Mouse (Mus musculus): Measurements from ENCODE around the gene Nptn. TPM values are rescaled to one million over a fixed set of nuclear protein-coding genes. Genes with fewer than 3 reads are reported as not detected.
A peak's percentile ranks its signal among the peaks of the same experiment; 100 is the strongest.
"Not testable (repeated sequence)": the region's sequence is repeated elsewhere in the genome, so short reads cannot be mapped to it uniquely, and the experiment has no call there.

The Nptn gene
- total RNA-seq, 2 experiments from 2014 or later: 102 to 114 TPM

- intact Hi-C loops (cut with DNase I): loop anchor here (1.0 to 5.0 kb wide), 3 partner anchors 38 to 294 kb away; no protein-coding TSS in a partner anchor
- DNase-seq: peak; percentile 88
- no peak overlapping the region for H3K4me3 ChIP-seq
Observed at GRCm38 (mm10) chr9:58578669-58579068, 3.4 kb upstream of the Nptn start.

GRCm38 (mm10) chr9:58580453-58581195, 1.4 kb upstream of the Nptn start:
- not testable (repeated sequence) for DNase-seq, H3K4me3 ChIP-seq
- H3K27ac ChIP-seq: peak overlapping the region; percentile 98
- intact Hi-C loops (cut with DNase I): loop anchor here (5.0 kb wide), 1 partner anchor 37 kb away; no protein-coding TSS in a partner anchor
- peak; percentile 12; the same call in 1 of the 2 replicates for TF ChIP-seq CTCF (IDR thresholded peaks at IDR 0.05)

More at GRCm38 (mm10) chr9:58578669-58579068, 3.4 kb upstream of the Nptn start:
- no peak overlapping the region for H3K27ac ChIP-seq
- no peak; the same call in 1 of the 2 replicates for TF ChIP-seq CTCF (IDR thresholded peaks at IDR 0.05)

- H3K27ac ChIP-seq: peak overlapping the region; percentile 98
- TF ChIP-seq CTCF (IDR thresholded peaks at IDR 0.05): no peak
- peak overlapping the region; percentile 99 for H3K4me3 ChIP-seq
- DNase-seq: no peak
- intact Hi-C loops (cut with DNase I): loop anchor here (5.0 kb wide), 1 partner anchor 36 kb away; no protein-coding TSS in a partner anchor
Observed at GRCm38 (mm10) chr9:58581283-58581930, 633 bp upstream of the Nptn start.

GRCm38 (mm10) chr9:58582581-58583266, 684 bp downstream of the Nptn start:
- peak; percentile 53 for DNase-seq
- Histone ChIP-seq H3K4me3 (peak overlapping the region; percentile 99), H3K27ac (peak overlapping the region; percentile 98)
- TF ChIP-seq CTCF (IDR thresholded peaks at IDR 0.05): no peak
- intact Hi-C loops (cut with DNase I): loop anchor here (5.0 kb wide), 1 partner anchor 35 kb away; no protein-coding TSS in a partner anchor

- no peak for DNase-seq
- intact Hi-C loops (cut with DNase I): loop anchor here (5.0 kb wide), 1 partner anchor 34 kb away; no protein-coding TSS in a partner anchor
Observed at GRCm38 (mm10) chr9:58583267-58583641, 1.2 kb downstream of the Nptn start.

GRCm38 (mm10) chr9:58584323-58584722, 2.3 kb downstream of the Nptn start:
- peak overlapping the region; percentile 98 for H3K27ac ChIP-seq
- intact Hi-C loops (cut with DNase I): loop anchor here (5.0 kb wide), 1 partner anchor 33 kb away; no protein-coding TSS in a partner anchor

More at GRCm38 (mm10) chr9:58583267-58583641, 1.2 kb downstream of the Nptn start:
- no peak for TF ChIP-seq CTCF (IDR thresholded peaks at IDR 0.05)
- H3K4me3 ChIP-seq: peak overlapping the region; percentile 99
- H3K27ac ChIP-seq: peak overlapping the region; percentile 98

GRCm38 (mm10) chr9:58588657-58589056, 6.6 kb downstream of the Nptn start:
- Histone ChIP-seq H3K4me3 (peak overlapping the region; percentile 6; the same call in 1 of the 2 replicates), H3K27ac (peak overlapping the region; percentile 44)
- TF ChIP-seq CTCF (IDR thresholded peaks at IDR 0.05): no peak
- DNase-seq: no peak
- intact Hi-C loops (cut with DNase I): no loop called here

More at GRCm38 (mm10) chr9:58584323-58584722, 2.3 kb downstream of the Nptn start:
- peak overlapping the region; percentile 99 for H3K4me3 ChIP-seq
- no peak for DNase-seq
- no peak for TF ChIP-seq CTCF (IDR thresholded peaks at IDR 0.05)

GRCm38 (mm10) chr9:58595313-58595712, 13.3 kb downstream of the Nptn start:
- intact Hi-C loops (cut with DNase I): no loop called here
- TF ChIP-seq CTCF (IDR thresholded peaks at IDR 0.05): peak; percentile 33; the same call in 1 of the 2 replicates

GRCm38 (mm10) chr9:58613790-58614189, 31.8 kb downstream of the Nptn start:
- TF ChIP-seq CTCF (IDR thresholded peaks at IDR 0.05): no peak
- no peak for DNase-seq
- Histone ChIP-seq H3K4me3 (no peak overlapping the region), H3K27ac (peak overlapping the region; percentile 21)
- intact Hi-C loops (cut with DNase I): no loop called here

More at GRCm38 (mm10) chr9:58595313-58595712, 13.3 kb downstream of the Nptn start:
- Histone ChIP-seq H3K4me3 (no peak overlapping the region), H3K27ac (no peak overlapping the region)
- no peak for DNase-seq

GRCm38 (mm10) chr9:58615064-58615938, 33.3 kb downstream of the Nptn start:
- peak; percentile 20; the same call in 1 of the 2 replicates for TF ChIP-seq CTCF (IDR thresholded peaks at IDR 0.05)
- Histone ChIP-seq H3K27ac (no peak overlapping the region), H3K4me3 (no peak overlapping the region)
- intact Hi-C loops (cut with DNase I): loop anchor here (5.0 kb wide), 1 partner anchor 33 kb away; the partner anchor contains the start of gene Nptn
- no peak for DNase-seq

GRCm38 (mm10) chr9:58623009-58623408, 41.0 kb downstream of the Nptn start:
- no peak for TF ChIP-seq CTCF (IDR thresholded peaks at IDR 0.05)
- no peak overlapping the region for H3K4me3 ChIP-seq
- intact Hi-C loops (cut with DNase I): no loop called here
- no peak overlapping the region for H3K27ac ChIP-seq
- DNase-seq: no peak

All from gastrocnemius, adult 2 months (tissue).